Mouse (Mus musculus) hindbrain, embryonic 14.5 days (tissue): Measurements from ENCODE around the gene Gm43517. TPM values are rescaled to one million over a fixed set of nuclear protein-coding genes. Genes with fewer than 3 reads are reported as not detected.

Experiments
- ATAC-seq: fragments of 200-750 bp; cut with Nextera tagmentation; 2 replicates; pipeline ENCODE4 v1.8.0; 2017; ENCODE audit warnings: moderate number of reproducible peaks, mild to moderate bottlenecking, moderate TSS enrichment, moderate library complexity; ENCODE audit not compliant: low FRiP score
- DNase-seq: peaks from one replicate; pipeline ENCODE4 v3.0.0-alpha.2; 2015; ENCODE audit warnings: low spot score
- H3K27ac ChIP-seq: fragments of 300-500 bp; sonication (generic); 2 replicates; pipeline ENCODE4 v1.5.1; 2014; ENCODE audit warnings: mild to moderate bottlenecking, moderate library complexity
- H3K27me3 ChIP-seq: fragments of 300-500 bp; sonication (generic); 2 replicates; pipeline ENCODE4 v1.6.1; 2014; ENCODE audit warnings: mild to moderate bottlenecking, low read length, mixed read lengths; ENCODE audit not compliant: control insufficient read depth, insufficient read depth
- H3K36me3 ChIP-seq: fragments of 300-500 bp; sonication (generic); replicated peaks from 2 replicates; pipeline ENCODE4 v1.6.1; 2014; ENCODE audit not compliant: control insufficient read depth, insufficient read depth
- H3K4me1 ChIP-seq: fragments of 300-500 bp; sonication (generic); replicated peaks from 2 replicates; pipeline ENCODE4 v1.6.1; 2014; ENCODE audit warnings: antibody characterized with exemption, low read length, mixed read lengths; ENCODE audit not compliant: control insufficient read depth, insufficient read depth
- H3K4me2 ChIP-seq: fragments of 300-500 bp; sonication (generic); replicated peaks from 2 replicates; pipeline ENCODE4 v1.6.1; 2014; ENCODE audit warnings: mild to moderate bottlenecking, moderate library complexity
- H3K4me3 ChIP-seq: fragments of 300-500 bp; sonication (generic); replicated peaks from 2 replicates; pipeline ENCODE4 v1.5.1; 2014; ENCODE audit warnings: mild to moderate bottlenecking, low read length
- H3K9ac ChIP-seq: fragments of 300-500 bp; sonication (generic); 2 replicates; pipeline ENCODE4 v1.6.1; 2014
- H3K9me3 ChIP-seq: fragments of 300-500 bp; sonication (generic); 2 replicates; pipeline ENCODE4 v1.6.1; 2016; ENCODE audit warnings: low read length; ENCODE audit not compliant: control insufficient read depth
- WGBS: fragments of 180-500 bp; shearing (Covaris S2); extraction: QIAGEN DNeasy Blood & Tissue Kit; methylation state at CpG from one replicate; pipeline ENCODE4 v1.1.7; 2014; 5-methylcytosine and 5-hydroxymethylcytosine counted together
- polyA plus RNA-seq: library from polyadenylated mRNA; unstranded; fragments of >200 nt; fragmentation: Nextera tagmentation; extraction: Ambion mirVana; gene quantifications from 2 replicates; pipeline ENCODE4 v1.2.1, GENCODE M21; 2014

The Gm43517 gene
- polyA plus RNA-seq: not detected in 2 replicates

DNA sequence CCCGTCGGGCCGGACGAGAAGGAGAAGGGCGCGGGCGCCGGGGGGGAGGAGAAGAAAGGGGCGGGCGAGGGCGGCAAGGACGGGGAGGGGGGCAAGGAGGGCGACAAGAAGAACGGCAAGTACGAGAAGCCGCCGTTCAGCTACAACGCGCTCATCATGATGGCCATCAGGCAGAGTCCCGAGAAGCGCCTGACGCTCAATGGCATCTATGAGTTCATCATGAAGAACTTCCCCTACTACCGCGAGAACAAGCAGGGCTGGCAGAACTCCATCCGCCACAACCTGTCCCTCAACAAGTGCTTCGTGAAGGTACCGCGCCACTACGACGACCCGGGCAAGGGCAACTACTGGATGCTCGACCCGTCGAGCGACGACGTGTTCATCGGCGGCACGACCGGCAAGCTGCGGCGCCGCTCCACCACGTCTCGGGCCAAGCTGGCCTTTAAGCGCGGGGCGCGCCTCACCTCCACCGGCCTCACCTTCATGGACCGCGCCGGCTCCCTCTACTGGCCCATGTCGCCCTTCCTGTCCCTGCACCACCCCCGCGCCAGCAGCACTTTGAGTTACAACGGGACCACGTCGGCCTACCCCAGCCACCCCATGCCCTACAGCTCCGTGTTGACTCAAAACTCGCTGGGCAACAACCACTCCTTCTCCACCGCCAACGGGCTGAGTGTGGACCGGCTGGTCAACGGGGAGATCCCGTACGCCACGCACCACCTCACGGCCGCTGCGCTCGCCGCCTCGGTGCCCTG is at the start of gene Gm43517:
Gene Gm43517 (plus strand): TSS at position 299 of the 755 bp plus-strand sequence.
- Histone ChIP-seq H3K27ac (no peak within 1 kb of the TSS), H3K27me3 (peaks cover 81% of the 10 kb centered on the region), H3K4me2 (peak within 1 kb of the TSS; percentile 34), H3K36me3 (no peaks in the 10 kb centered on the region), H3K9ac (no peak within 1 kb of the TSS), H3K4me1 (no peaks in the 10 kb centered on the region), H3K9me3 (no peaks in the 10 kb centered on the region), H3K4me3 (0 out of 2 replicates have a peak within 1 kb of the TSS, but pooled peaks have one; percentile 11)
- no peak for DNase-seq
- 1% methylated on average over 70 of the region's 75 CpGs for WGBS
- peak; percentile 56 for ATAC-seq

DNA sequence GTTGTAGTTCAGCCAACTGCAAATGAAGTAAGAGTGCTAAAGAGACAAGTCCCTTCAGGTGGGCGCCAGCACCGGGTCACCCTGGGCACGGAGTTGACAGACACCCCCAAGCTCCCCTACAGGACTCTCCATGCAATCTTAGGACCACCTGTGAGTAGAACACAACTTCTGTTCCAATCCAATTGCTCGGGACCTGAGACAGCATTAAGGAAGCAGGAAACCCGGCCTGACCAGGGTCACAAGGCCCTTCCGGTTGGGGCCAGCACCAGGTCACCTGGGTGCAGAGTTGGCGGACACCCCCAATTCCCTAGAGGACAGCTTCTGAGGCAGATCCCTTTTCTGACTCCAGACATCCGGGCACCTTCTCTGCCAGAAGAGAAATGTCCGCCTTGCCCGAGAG is 35.3 kb upstream of the Gm43517 start:
- no peak overlapping the region for H3K4me2 ChIP-seq
- no peaks in the 10 kb centered on the region for H3K9me3 ChIP-seq
- H3K9ac ChIP-seq: no peak overlapping the region
- H3K27ac ChIP-seq: no peak overlapping the region
- whole genome bisulfite sequencing: 93% methylated on average over 10 of the region's 10 CpGs
- no peaks in the 10 kb centered on the region for H3K27me3 ChIP-seq
- ATAC-seq: no peak
- no peaks in the 10 kb centered on the region for H3K36me3 ChIP-seq
- no peaks in the 10 kb centered on the region for H3K4me1 ChIP-seq
- H3K4me3 ChIP-seq: no peak overlapping the region
- no peak for DNase-seq

DNA sequence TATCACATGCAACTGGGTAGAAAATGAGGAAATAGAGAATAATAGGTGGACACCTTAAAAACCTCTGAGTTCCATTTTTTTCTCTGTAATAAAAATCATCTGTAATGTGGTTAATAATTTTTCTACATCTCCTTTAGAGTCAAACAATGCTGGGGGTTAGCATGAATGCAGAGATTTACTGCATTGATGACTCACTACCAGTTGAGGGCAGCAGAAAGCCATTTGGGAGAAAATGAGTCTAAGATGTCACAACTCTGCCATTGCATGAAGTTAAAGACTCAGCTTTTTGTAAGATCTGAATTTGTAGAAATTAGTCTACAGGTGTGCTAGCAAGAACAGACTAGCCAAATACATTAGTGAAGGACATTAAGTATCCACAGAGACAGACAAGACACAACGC is 16.0 kb upstream of the Gm43517 start:
- Histone ChIP-seq H3K36me3 (no peaks in the 10 kb centered on the region), H3K27ac (no peak overlapping the region), H3K27me3 (peaks cover 49% of the 10 kb centered on the region), H3K4me3 (no peak overlapping the region), H3K4me2 (no peak overlapping the region), H3K9ac (no peak overlapping the region), H3K4me1 (no peaks in the 10 kb centered on the region), H3K9me3 (no peaks in the 10 kb centered on the region)
- WGBS: 59% methylated on average over 1 of the region's 1 CpGs
- ATAC-seq: no peak
- DNase-seq: peak; percentile 61

DNA sequence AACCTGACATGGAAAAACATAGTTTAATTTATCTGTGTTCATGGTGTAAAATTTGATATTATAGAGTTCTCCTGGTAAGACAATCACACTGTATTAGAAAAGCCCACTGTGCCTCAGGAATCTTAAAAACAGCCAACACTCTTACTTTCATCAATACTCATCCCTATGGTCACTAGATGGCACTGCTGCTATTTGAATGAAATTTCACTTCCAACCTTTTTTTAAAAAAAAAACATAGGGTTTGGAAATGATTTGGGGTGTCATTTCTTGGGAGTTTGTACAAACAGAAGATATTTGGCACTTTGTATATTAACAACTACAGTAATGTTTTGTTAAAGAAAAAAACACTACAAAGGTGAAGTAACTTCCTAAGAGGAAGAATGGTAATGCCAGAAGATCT is 12.8 kb upstream of the Gm43517 start:
- no peak overlapping the region for H3K4me2 ChIP-seq
- H3K27me3 ChIP-seq: peaks cover 78% of the 10 kb centered on the region
- no peaks in the 10 kb centered on the region for H3K4me1 ChIP-seq
- no peaks in the 10 kb centered on the region for H3K9me3 ChIP-seq
- DNase-seq (peak; percentile 85), ATAC-seq (no peak)
- H3K27ac ChIP-seq: no peak overlapping the region
- H3K9ac ChIP-seq: no peak overlapping the region
- no peaks in the 10 kb centered on the region for H3K36me3 ChIP-seq
- no peak overlapping the region for H3K4me3 ChIP-seq

DNA sequence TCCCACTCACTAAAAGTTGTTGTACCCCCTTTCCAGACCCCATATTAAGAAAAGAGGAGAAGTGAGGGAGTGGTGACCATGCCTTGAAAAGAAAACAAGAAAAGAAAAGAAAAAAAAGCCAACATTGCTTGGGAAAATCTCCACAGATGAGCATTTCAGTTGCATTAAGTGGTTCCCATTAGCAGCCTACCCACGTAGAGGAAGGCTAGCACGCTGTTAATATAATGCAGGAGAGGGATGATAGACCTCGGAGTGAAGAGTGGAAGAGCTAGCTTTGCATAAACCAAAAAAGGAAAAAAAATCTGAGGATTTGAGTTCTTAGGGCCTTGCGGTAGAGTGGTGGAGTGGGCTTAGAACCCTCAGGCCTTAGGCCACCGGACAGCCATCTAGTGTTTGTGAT is 11.8 kb upstream of the Gm43517 start:
- DNase-seq: peak; percentile 24
- no peak overlapping the region for H3K4me3 ChIP-seq
- no peaks in the 10 kb centered on the region for H3K4me1 ChIP-seq
- no peak overlapping the region for H3K4me2 ChIP-seq
- H3K27me3 ChIP-seq: peaks cover 88% of the 10 kb centered on the region
- no peaks in the 10 kb centered on the region for H3K36me3 ChIP-seq
- WGBS: 3% methylated on average over 5 of the region's 5 CpGs
- no peak overlapping the region for H3K27ac ChIP-seq
- no peak for ATAC-seq
- no peak overlapping the region for H3K9ac ChIP-seq
- H3K9me3 ChIP-seq: no peaks in the 10 kb centered on the region

DNA sequence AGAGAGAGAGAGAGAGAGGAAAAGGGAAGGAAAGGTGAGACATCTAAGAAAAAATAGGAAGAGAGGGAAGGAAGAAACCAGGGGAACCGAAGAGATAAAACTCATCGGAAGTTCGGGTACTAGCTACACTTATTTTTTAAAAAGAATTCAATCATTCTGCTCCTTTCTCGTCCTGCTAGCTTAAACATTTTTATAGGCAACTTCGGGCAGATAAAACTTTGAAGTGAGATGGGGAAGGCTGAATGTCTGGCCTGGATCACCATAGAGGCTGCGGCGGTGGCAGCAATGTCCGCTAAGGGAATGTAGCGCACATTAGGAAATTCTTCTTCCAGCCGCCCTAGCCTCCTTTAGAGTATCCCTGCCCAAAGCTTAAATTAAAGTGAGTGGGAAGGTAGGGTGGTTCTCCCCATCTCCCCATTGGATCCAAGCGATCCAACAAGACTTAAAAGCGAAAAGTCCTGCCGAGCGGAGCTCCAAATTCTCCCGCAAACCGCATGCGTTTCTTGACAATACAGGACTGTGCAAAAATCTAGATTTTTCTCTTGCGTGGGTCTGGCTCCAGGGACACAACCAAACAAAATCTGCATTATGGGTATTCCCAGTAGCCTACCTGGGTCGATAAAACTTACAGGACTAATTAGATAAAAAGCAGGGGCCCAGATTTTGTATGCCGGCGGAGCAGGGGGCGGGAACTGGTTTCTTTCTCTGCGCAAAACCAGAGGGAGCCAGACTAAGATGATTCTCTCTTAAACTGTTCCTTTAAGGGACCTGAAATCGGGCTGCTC is 11.0 kb upstream of the Gm43517 start:
- H3K27ac ChIP-seq: no peak overlapping the region
- ATAC-seq (no peak), DNase-seq (peak; percentile 32)
- no peak overlapping the region for H3K9ac ChIP-seq
- H3K4me2 ChIP-seq: peak overlapping the region; percentile 30; the same call in 1 of the 2 replicates
- peak overlapping the region; percentile 10; the same call in 1 of the 2 replicates for H3K4me3 ChIP-seq
- no peaks in the 10 kb centered on the region for H3K36me3 ChIP-seq
- 1% methylated on average over 24 of the region's 24 CpGs for WGBS
- H3K27me3 ChIP-seq: peaks cover 95% of the 10 kb centered on the region
- H3K9me3 ChIP-seq: no peaks in the 10 kb centered on the region
- no peaks in the 10 kb centered on the region for H3K4me1 ChIP-seq

DNA sequence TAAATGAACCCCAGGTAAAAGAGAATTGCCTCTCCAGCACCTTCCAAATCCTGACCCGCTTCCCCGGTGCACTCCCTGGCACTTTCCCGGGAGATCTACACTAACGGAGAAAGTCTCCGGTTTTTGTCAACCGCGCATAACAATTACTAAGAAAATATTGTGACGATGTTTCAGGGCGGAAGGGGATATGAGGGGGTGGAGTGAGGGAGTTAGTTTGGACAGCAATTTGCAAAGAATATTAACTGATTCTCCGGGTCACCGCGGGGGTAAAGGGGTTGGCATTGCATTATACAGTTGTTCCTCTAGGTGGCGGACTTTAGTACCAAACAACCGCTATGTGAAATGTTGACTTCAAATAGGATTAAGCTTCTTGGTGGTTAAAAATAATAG is 10.4 kb upstream of the Gm43517 start:
- Histone ChIP-seq H3K9ac (no peak overlapping the region), H3K4me3 (peak overlapping the region; percentile 10; the same call in 1 of the 2 replicates), H3K4me1 (no peaks in the 10 kb centered on the region), H3K9me3 (no peaks in the 10 kb centered on the region), H3K36me3 (no peaks in the 10 kb centered on the region), H3K27ac (no peak overlapping the region), H3K27me3 (peaks cover 96% of the 10 kb centered on the region), H3K4me2 (peak overlapping the region; percentile 30; the same call in 1 of the 2 replicates)
- ATAC-seq: no peak
- WGBS: under 1% methylated on average over 14 of the region's 14 CpGs
- DNase-seq: peak; percentile 71

DNA sequence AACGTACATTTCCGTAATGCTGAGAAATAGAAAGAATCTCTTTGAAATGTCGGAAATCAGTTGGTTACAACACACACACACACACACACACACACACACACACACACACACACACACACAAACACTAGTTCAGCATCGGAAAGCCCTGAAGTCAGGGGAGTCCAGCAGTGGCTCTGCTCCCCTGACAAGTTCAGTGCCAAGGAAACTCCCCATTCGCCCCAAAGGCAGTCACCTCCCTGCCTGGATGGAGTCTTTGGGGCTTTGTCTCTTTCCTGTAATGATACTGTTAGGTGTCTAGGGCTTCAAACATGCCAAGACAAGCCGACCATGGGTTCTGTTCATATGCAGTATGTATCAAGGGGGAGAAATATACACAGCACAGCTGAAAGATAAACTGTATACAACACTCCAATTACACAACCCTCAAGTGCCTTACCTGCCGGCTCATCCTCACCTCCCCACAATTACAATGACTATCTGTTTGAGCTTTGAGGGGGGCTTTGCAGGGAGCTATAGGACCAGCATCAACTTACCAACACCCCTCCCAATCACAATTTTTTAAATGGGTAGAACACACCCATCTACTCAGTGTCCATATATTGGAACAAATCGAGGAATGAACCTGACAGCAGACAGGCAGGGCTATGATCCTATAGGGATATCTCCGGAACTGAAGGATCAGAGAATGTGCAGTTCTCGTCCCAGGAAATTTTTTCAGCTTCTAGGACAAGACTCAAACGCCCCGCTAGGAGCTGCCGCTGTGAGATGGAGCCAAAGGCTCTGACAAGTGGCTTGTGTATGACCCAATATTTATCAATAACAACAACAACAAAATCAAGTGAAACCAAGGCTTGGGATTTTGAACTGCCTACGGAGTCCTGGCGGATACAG is 9.3 kb upstream of the Gm43517 start:
- 3% methylated on average over 15 of the region's 15 CpGs for WGBS
- DNase-seq (no peak), ATAC-seq (no peak)
- H3K9ac ChIP-seq: no peak overlapping the region
- no peak overlapping the region for H3K27ac ChIP-seq
- H3K27me3 ChIP-seq: peaks cover 96% of the 10 kb centered on the region
- no peaks in the 10 kb centered on the region for H3K9me3 ChIP-seq
- H3K4me1 ChIP-seq: no peaks in the 10 kb centered on the region
- H3K36me3 ChIP-seq: no peaks in the 10 kb centered on the region
- no peak overlapping the region for H3K4me2 ChIP-seq
- H3K4me3 ChIP-seq: no peak overlapping the region
